ENCODE assay signal across 8 mouse cellular contexts in genomic region chr2:30952824-30953490, GRCm38 (mm10). TPM values are rescaled to one million over a fixed set of nuclear protein-coding genes. Genes with fewer than 3 reads are reported as not detected.
A peak's percentile ranks its signal among the peaks of the same experiment; 100 is the strongest.
DNase-seq lines count a peak whose midpoint lies in the region; ATAC-seq lines count a peak whose summit lies in the region.

Tor1b (plus strand) TSS chr2:30952959.

- DNase-seq in A20 (ENCODE audit: low read depth, low spot score) = peak; percentile 93
- DNase-seq in adrenal gland, postnatal 4 days (ENCODE audit: low spot score in 2 of 2) = peak; percentile 49 to 75
- DNase-seq in embryonic facial prominence, embryonic 14.5 days (ENCODE audit: low spot score) = peak; percentile 96
- DNase-seq in heart, adult 8-10 months (ENCODE audit: low spot score) = peak; percentile 88
- DNase-seq in kidney, adult 9 months = peak; percentile 88
- DNase-seq in liver = peak; percentile 88
- DNase-seq in spleen, postnatal 4 days (ENCODE audit: low spot score in 2 of 2) = peak; percentile 80 to 88

- no peaks in the 10 kb centered on the region for H3K9me3 ChIP-seq in embryonic facial prominence, embryonic 14.5 days (ENCODE audit: control insufficient read depth, low read length)

- no peaks in the 10 kb centered on the region for H3K27me3 ChIP-seq in embryonic facial prominence, embryonic 14.5 days (replicated peaks; ENCODE audit: control insufficient read depth, insufficient read depth, low read length)

- H3K4me3 ChIP-seq in embryonic facial prominence, embryonic 14.5 days (ENCODE audit: low read depth, low read length) = peak within 1 kb of the TSS; percentile 86

- H3K27ac ChIP-seq in embryonic facial prominence, embryonic 14.5 days (replicated peaks; ENCODE audit: low read depth, low read length) = peak within 1 kb of the TSS; percentile 84

- peak within 1 kb of the TSS; percentile 78 for H3K4me2 ChIP-seq in embryonic facial prominence, embryonic 14.5 days (ENCODE audit: low read depth, low read length)

- peak; percentile 92 for ATAC-seq in embryonic facial prominence, embryonic 14.5 days (ENCODE audit: low read depth)
- ATAC-seq in monocyte, adult 5-6 weeks (replicated peaks; ENCODE audit: insufficient number of reproducible peaks, low FRiP score, low TSS enrichment, poor library complexity, severe bottlenecking) = peak; percentile 90

- under 1% methylated on average over 53 of the region's 60 CpGs for WGBS in embryonic facial prominence, embryonic 14.5 days

- H3K9ac ChIP-seq in embryonic facial prominence, embryonic 14.5 days (ENCODE audit: low read depth, low read length) = peak within 1 kb of the TSS; percentile 89

- peaks cover 20% of the 10 kb centered on the region for H3K4me1 ChIP-seq in embryonic facial prominence, embryonic 14.5 days (ENCODE audit: control insufficient read depth, insufficient read depth, low read length)

- peaks cover 33% of the 10 kb centered on the region for H3K36me3 ChIP-seq in embryonic facial prominence, embryonic 14.5 days (ENCODE audit: control insufficient read depth, insufficient read depth, low read length)

RNA-seq across cellular contexts. Expression of gene Tor1b, which starts in this region (rescaled TPM):
- total RNA-seq in adrenal gland, postnatal 4 days (2021) = 10 to 100 TPM; 51.4 to 54.9 TPM
- polyA plus RNA-seq in embryonic facial prominence, embryonic 14.5 days (2014; fragmentation: Nextera tagmentation; extraction: Ambion mirVana) = 41.3 and 41.8 TPM in 2 replicates
- total RNA-seq in heart, adult 8-10 months (2022) = 10 to 100 TPM; 27.8 to 28.4 (median 28.2) TPM
- total RNA-seq in monocyte, adult 5-6 weeks (2017) = 36.4 to 42.7 TPM (median 42.4 TPM) in 3 replicates

Comparison
In these comparisons a context has a peak if more than half of its experiments do, and no peak if none do; other contexts are left out.
1. Peak in every context shown above with its lines: DNase-seq, ATAC-seq, H3K4me3 ChIP-seq and H3K27ac ChIP-seq.